ENCODE assay signal across 20 mouse cellular contexts in genomic region chr3:17329411-17329810, GRCm38 (mm10).
DNase-seq lines count a peak whose midpoint lies in the region; ATAC-seq and TF ChIP-seq lines count a peak whose summit lies in the region.
"Had no signal": no experiment of that assay in that cellular context is flagged by ENCODE, and none has a peak within 500 bp of the region (broad histone marks: within the 10 kb centered on the region; RNA-seq: fewer than 3 reads in every experiment).

No protein-coding gene starts in this region.

- intact Hi-C loops in left cerebral cortex, adult 2 months (cut with DNase I) = loop anchor here (2.0 to 5.0 kb wide), 2 partner anchors 459 to 512 kb away; no protein-coding TSS in a partner anchor
- intact Hi-C loops in left cerebral cortex, postnatal 4 days (cut with DNase I) = loop anchor here (5.0 to 10.0 kb wide), 3 partner anchors 395 to 515 kb away; no protein-coding TSS in a partner anchor

- 45% methylated on average over 4 of the region's 4 CpGs for WGBS in hindbrain, embryonic 14.5 days
- WGBS in midbrain, embryonic 15.5 days = 36% methylated on average over 4 of the region's 4 CpGs

- TF ChIP-seq CTCF in left cerebral cortex, adult 2 months (IDR thresholded peaks at IDR 0.05) = no peak

- peak overlapping the region; percentile 5; the same call in 1 of the 2 replicates for H3K27ac ChIP-seq in left cerebral cortex, adult 2 months
- peak overlapping the region; percentile 95 for H3K27ac ChIP-seq in hindbrain, embryonic 14.5 days
- H3K27ac ChIP-seq in midbrain, embryonic 15.5 days = peak overlapping the region; percentile 85
- H3K27ac ChIP-seq: forebrain, embryonic 12.5 days; heart, adult 2 months; limb, embryonic 15.5 days; liver, embryonic 15.5 days had no signal

- peak overlapping the region; percentile 29 for H3K4me2 ChIP-seq in hindbrain, embryonic 14.5 days (replicated peaks)
- peak overlapping the region; percentile 19; the same call in 1 of the 2 replicates for H3K4me2 ChIP-seq in midbrain, embryonic 15.5 days
- H3K4me2 ChIP-seq: forebrain, embryonic 12.5 days; limb, embryonic 15.5 days; liver, embryonic 15.5 days had no signal

- H3K9ac ChIP-seq in hindbrain, embryonic 14.5 days = peak overlapping the region; percentile 47
- H3K9ac ChIP-seq in midbrain, embryonic 15.5 days = peak overlapping the region; percentile 27; the same call in 1 of the 2 replicates
- H3K9ac ChIP-seq: forebrain, embryonic 12.5 days; limb, embryonic 15.5 days; liver, embryonic 15.5 days had no signal

- no peak for ATAC-seq in hindbrain, embryonic 14.5 days (ENCODE audit: low FRiP score)
- peak; percentile 30; the same call in 1 of the 2 replicates for ATAC-seq in midbrain, embryonic 15.5 days (replicated peaks)
- ATAC-seq: intestine, embryonic 16.5 days; lung, postnatal 0 days had no signal

- H3K4me3 ChIP-seq in left cerebral cortex, adult 2 months = no peak overlapping the region
- no peak overlapping the region for H3K4me3 ChIP-seq in hindbrain, embryonic 14.5 days (replicated peaks; ENCODE audit: low read length)
- no peak overlapping the region for H3K4me3 ChIP-seq in midbrain, embryonic 15.5 days
- H3K4me3 ChIP-seq: forebrain, embryonic 12.5 days; heart, adult 2 months; limb, embryonic 15.5 days; liver, embryonic 15.5 days had no signal

- H3K4me1 ChIP-seq in hindbrain, embryonic 14.5 days (replicated peaks; ENCODE audit: control insufficient read depth, insufficient read depth, low read length) = peaks cover 42% of the 10 kb centered on the region
- peaks cover 29% of the 10 kb centered on the region for H3K4me1 ChIP-seq in midbrain, embryonic 15.5 days
- H3K4me1 ChIP-seq: limb, embryonic 15.5 days; liver, embryonic 15.5 days had no signal

- H3K36me3 ChIP-seq in hindbrain, embryonic 14.5 days (replicated peaks; ENCODE audit: control insufficient read depth, insufficient read depth) = no peaks in the 10 kb centered on the region
- H3K36me3 ChIP-seq in midbrain, embryonic 15.5 days (replicated peaks) = no peaks in the 10 kb centered on the region
- H3K36me3 ChIP-seq: forebrain, embryonic 12.5 days; limb, embryonic 15.5 days; liver, embryonic 15.5 days had no signal

- DNase-seq in left cerebral cortex, adult 2 months (ENCODE audit: extremely low spot score in 1 of 2, low spot score in 2 of 2) = no peak
- DNase-seq in left cerebral cortex, postnatal 4 days = no peak
- peak; percentile 65 for DNase-seq in hindbrain, embryonic 14.5 days (ENCODE audit: low spot score)
- DNase-seq in retina, embryonic 14.5 days (ENCODE audit: low spot score) = peak; percentile 91
- no peak for DNase-seq in kidney, adult 8-10 months
- no peak for DNase-seq in adrenal gland, adult 8-10 months
- DNase-seq: adrenal gland, adult 2 months; cerebellum, postnatal 10 days; gastrocnemius, postnatal 14 days; heart, adult 2 months; heart, postnatal 36 days; kidney, postnatal 10 days; layer of hippocampus, postnatal 36 days; thymus, postnatal 14 days had no signal

- no peaks in the 10 kb centered on the region for H3K27me3 ChIP-seq in hindbrain, embryonic 14.5 days (ENCODE audit: control insufficient read depth, insufficient read depth, low read length)
- H3K27me3 ChIP-seq in midbrain, embryonic 15.5 days (replicated peaks) = no peaks in the 10 kb centered on the region
- H3K27me3 ChIP-seq: forebrain, embryonic 12.5 days; limb, embryonic 15.5 days; liver, embryonic 15.5 days had no signal

- H3K9me3 ChIP-seq in hindbrain, embryonic 14.5 days (ENCODE audit: control insufficient read depth, low read length) = no peaks in the 10 kb centered on the region
- no peaks in the 10 kb centered on the region for H3K9me3 ChIP-seq in midbrain, embryonic 15.5 days
- H3K9me3 ChIP-seq: forebrain, embryonic 12.5 days; limb, embryonic 15.5 days; liver, embryonic 15.5 days had no signal

Comparison
In these comparisons a context has a peak if more than half of its experiments do, and no peak if none do; other contexts are left out.
1. DNase-seq: peak in hindbrain, embryonic 14.5 days (single experiment) and retina, embryonic 14.5 days (single experiment); none in left cerebral cortex, adult 2 months (0 of 2), left cerebral cortex, postnatal 4 days (single experiment), kidney, adult 8-10 months (0 of 2) and adrenal gland, adult 8-10 months (single experiment).
2. H3K27ac ChIP-seq: peak in every context shown above with its lines; median percentile 95 in hindbrain, embryonic 14.5 days; 85 in midbrain, embryonic 15.5 days; 5 in left cerebral cortex, adult 2 months.